Mouse (Mus musculus) frontal cortex, adult (tissue): Measurements from ENCODE around the gene Gm3095.
"Not testable (repeated sequence)": the region's sequence is repeated elsewhere in the genome, so short reads cannot be mapped to it uniquely, and the experiment has no call there.

ENCODE experiments used
- ATAC-seq: cut with Nextera tagmentation; 2 replicates; pipeline ENCODE4 v1.9.2; 2017; ENCODE audit warnings: mild to moderate bottlenecking, moderate library complexity, mixed read lengths; ENCODE audit not compliant: low TSS enrichment

Gene Gm3095

DNA sequence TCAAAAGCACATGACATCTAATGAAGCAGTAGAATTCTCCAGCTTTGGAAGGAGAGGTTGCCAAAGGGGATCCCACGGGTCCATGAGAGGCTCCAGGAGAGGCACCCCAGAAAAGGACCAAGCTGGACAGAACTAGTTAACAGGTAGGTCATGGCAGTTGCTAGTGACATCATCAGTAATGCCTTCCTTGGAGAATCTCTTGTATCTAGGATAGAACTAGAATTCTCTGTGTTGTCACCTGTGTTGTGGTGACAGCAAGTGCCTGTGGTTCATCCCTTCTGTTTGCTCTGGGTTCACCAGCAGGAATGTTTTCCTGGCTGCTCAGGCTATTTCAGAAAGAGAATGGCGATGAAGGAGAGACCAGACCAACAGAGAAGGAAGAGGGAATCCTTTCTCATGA, at the start of gene Gm3095:
Gene Gm3095, plus strand, starts transcription at position 301 of the 400 bp plus-strand sequence.
- not testable (repeated sequence) for ATAC-seq

DNA sequence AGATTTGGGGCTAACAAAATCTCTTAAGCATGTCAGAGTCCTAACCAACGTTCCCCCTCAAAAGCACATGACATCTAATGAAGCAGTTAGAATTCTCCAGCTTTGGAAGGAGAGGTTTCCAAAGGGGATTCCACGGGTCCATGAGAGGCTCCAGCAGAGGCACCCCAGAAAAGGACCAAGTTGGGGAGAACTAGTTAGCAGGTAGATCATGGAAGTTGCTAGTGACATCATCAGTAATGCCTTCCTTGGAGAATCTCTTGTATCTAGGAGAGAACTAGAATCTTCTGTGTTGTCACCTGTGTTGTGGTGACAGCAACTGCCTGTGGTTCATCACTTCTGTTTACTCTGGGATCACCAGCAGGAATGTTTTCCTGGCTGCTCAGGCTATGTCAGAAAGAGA, 31.9 kb upstream of the Gm3095 start, which contains the start of gene Gm3029:
Gene Gm3029, plus strand, starts transcription at position 301 of the 400 bp plus-strand sequence.
- ATAC-seq: not testable (repeated sequence)

DNA sequence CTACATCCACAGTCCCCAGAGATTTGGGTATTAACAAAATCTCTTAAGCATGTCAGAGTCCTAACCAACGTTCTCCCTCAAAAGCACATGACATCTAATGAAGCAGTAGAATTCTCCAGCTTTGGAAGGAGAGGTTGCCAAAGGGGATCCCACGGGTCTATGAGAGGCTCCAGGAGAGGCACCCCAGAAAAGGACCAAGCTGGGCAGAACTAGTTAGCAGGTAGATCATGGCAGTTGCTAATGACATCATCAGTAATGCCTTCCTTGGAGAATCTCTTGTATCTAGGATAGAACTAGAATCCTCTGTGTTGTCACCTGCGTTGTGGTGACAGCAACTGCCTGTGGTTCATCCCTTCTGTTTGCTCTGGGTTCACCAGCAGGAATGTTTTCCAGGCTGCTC, 34.7 kb downstream of the Gm3095 start, which contains the start of gene Gm3099:
Gene Gm3099, plus strand, starts transcription at position 301 of the 400 bp plus-strand sequence.
- not testable (repeated sequence) for ATAC-seq
